Mouse (Mus musculus) layer of hippocampus, adult 11-12 months (tissue): ENCODE results near the gene Trank1.

Experiments
- DNase-seq: peaks from one replicate; pipeline ENCODE4 v3.0.0; 2022; ENCODE audit warnings: low spot score

Gene Trank1

DNA sequence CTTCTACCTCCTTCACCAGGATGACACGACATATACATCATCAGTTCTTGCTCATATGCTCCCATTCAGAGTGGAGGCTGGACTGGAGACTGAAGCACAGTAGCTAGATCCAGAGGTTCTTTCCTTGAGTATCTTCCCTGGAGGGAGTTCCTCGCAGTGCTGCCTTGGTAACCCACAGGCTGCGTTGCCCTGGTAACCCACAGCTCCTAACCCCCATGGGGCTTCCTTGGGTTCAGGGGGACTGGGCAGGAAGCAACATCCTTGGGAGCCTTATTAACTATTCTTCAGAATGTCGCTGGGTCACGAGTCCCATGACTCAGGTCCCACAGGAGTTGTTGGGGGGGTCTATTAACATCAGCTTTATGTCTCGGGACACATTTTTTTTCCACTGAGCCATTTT is 113.6 kb downstream of the Trank1 start:
- DNase-seq = no peak

DNA sequence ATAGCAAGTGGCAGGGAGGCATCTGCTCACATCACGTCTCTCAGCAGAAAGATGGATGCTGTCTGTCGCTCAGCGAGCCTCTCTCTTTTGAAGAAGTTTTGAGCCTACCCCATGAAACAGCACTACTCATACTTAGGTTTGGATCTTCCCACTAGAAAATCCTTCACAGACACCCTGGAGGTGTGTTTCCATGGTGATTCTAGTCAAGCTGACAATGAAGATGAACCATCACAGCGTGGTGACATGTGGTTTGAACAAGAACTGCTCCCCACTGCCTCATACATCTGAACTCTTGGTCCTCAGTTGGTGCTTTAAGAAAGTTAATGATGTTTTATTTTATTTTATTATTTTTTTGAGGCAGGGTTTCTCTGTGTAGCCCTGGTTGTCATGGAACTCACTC is 114.4 kb downstream of the Trank1 start:
- no peak for DNase-seq

DNA sequence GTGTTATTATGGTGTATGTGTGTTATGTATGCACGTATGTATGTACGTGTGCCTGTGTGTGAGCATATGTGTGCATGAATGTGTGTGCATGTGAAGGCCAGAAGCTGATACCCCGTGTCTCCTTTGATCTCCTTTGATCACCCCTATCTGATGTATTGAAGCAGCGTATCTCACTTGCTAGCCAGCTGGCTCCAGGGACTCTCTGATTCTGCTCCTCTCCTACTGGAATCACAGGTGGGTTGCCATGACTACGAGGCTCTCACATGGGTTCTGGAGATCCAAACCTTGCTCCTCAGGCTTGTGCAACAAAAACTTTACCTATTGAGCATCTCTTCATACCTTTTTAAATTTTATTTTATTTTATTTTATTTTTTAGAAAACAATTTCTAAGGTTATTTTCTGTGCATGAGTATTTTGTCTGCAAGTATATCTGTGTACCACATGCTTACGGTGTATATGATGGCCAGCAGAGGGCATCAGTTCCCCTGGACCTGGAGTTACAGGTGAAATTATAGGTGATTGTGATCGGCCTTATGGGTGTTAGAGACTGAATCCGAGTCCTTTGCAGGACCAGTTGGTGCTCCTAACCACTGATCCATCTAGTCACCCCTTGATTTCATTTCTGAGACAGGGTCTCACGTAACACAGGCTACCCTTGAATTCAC is 116.5 kb downstream of the Trank1 start:
- no peak for DNase-seq

DNA sequence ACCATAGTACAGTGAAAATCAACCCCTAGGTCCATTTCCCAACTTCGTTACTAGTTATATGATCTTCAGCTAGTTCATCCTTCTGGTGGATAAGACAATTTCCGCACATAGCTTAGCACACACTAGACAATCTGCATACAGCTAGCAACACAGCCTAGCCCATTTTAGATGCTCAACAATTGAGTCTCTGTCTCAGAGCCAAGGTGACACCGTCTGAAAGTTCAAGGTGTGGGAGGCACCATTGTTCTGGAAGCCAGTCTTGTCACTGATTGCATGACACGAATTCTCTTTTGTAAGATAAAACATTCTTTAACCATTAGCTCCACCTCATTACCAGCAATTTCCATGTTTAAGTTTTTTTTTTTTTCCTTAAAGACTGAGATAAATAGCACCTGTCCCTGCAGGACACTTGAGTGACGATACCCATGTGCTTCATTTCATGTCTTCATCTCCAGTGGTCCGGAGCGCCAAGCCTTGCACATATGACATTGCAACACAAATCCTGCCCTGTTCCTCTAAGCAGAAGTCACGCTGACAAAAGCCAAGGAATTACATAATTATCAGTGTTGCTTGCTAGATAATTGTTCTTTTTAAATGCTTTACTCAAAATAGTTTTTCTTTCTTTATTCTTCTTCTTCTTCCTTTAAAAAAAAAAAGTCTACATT is 117.3 kb downstream of the Trank1 start:
- no peak for DNase-seq

DNA sequence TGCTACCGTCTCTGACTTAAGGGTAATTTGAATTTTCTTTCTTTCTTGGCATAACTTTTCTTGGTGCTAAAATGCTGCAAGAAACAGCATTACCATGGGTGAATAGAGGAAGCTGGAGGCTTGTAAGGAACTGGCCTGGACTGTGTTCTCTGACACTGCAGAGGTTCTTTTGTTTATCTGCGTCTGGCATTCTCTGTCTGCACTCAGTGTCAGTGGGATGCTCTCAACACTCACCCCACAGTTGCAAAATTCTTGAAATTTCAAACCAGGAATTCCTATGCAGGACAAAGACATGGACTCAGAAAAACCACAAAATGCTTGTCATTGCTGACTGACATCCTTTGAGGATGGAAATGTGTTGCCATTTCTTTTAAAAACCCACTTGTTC is 117.8 kb downstream of the Trank1 start:
- no peak for DNase-seq

DNA sequence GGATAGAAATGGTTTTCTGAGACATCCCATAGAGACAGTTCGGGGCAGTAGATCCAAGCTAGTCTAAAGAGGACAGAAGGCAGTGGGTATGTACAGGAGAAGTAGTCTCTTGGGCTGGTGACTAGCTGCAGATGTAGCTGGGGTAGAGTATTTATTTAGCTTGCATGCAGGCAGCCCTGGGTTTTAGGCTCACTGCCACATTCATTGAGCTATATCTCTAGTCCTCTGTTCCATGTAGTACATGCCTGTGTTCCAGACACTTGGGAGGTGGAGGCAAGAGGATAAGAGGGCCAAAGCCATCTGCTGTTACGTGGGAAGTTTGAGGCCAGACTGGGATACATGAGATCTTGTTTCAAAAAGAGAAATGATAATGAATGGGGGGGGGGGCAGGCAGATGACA is 123.9 kb downstream of the Trank1 start:
- no peak for DNase-seq

DNA sequence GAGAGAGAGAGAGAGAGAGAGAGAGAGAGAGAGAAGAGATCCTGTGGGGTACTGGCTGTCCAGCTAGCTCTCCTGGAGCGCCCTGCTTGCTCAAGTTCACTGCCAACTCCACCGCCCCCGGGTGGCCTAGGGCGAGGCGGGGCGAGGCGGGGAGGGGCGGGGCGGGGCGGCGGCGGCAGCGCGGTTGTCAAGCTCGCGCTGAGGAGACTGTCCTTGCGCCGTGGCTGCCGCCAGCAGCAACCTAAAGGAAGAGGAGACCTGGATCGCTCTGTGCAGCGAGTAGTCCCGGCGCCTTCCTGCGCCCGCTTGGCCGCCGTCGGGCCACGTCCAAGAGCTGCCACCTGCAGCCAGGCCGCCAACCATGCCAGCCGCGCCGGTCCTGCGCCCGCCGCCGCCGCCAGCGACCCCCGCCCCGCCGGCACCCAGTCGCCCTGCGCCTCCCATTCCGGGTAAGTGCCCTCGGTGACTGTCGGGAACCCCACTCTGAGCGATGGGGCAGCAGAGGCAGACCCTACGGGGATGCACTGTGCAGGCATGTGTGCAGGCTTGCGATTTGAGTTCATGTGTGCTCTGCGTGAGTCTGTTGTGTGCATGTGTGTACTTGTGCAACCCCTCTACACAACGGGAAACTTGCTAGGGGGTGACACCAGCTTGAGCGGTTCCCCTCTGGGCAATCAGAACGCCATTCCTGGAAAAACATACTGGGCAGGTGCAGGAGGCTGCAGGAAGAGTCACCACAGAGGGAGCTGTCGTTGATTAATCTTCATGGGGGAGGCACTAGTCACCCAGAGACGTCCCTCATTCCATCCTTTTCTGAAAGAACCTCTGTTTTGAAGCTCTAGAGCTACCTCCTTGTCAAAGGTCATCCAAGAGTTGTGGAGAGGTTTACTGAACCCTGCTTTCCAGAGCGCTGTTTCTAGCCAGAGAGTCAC is 127.6 kb downstream of the Trank1 start, which contains the start of gene Dclk3:
Dclk3 (plus strand) TSS at position 178 of the 932 bp plus-strand sequence.
- no peak for DNase-seq

DNA sequence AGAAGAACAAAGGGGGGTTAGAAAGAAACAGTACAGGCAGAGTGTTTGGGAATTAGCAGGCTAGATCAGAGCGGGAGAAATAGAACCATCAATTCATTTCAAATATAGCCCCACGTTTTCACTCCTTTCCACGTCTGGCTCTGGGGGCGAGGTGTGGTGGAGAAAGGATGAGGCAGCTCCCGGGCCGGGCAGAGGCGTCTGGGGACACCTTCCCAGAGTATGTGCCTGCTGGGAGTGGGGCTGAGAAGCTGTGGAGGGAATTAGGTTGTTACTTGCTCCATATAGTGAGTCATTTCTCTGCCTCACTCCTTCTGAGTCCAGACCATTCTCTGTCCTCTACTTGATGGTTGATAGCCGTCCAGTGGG is 128.3 kb downstream of the Trank1 start:
- no peak for DNase-seq

DNA sequence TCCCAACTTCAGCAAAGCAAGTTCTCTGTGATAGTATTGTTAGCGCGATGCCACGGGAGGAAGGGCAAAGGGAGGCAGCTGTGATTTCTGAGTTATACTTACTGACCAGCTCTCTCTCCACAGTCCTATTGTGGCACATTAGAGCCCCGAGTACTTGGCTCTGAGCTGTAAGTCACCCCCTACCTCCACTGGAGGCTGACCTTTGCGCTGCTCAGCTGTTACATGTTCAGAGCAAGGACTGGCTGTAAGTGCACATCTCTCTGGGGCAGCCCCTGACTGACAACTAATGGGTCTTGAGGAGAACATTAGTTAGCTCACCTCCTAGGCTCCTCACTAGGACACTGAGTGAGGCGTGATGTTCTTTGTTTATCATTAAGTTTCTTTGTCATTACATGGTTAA is 128.9 kb downstream of the Trank1 start:
- no peak for DNase-seq

DNA sequence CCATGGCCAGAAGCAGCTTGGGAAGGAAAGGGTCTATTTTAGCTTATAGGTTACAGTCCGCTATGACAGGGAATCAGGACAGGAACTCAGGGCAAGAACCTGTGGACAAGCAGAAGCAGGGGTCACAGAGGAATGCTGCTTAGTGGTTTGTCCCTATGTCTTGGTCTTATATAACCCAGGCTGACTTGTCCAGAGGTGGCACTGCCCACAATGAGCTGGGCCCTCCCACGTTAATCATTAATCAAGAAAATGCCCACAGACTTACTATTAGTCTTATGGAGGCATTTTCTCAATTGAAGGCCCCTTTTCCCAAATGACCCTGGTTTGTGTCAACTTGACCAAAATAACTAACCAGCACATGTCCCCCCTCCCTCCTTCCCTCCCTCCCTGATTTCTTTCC is 129.6 kb downstream of the Trank1 start:
- no peak for DNase-seq
